Mouse (Mus musculus) retina, adult 2 months (tissue): ENCODE results near the gene Olfr478.
"Not testable (repeated sequence)": the region's sequence is repeated elsewhere in the genome, so short reads cannot be mapped to it uniquely, and the experiment has no call there.

ENCODE experiments used
- DNase-seq: peaks from one replicate; pipeline ENCODE4 v3.0.0-alpha.2; 2012; ENCODE audit warnings: low read depth, low spot score

Olfr478 gene

DNA sequence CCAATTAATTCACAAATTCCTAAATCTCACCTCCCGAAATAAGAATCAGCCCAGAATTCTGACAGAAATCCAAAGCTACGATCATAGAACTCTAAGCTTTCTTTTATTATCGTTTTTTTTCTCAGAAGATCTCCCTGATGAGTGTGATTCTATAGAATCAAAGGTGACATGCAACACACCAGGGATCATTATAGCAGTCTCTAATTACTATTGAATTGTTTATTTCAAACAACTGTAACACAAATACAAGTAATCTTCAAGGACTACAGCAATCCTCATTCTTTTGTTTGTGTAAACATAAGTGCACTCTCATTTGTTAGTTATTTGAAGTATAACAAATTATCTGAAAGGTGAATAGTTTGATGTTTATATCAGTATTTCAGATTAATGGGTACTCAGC is at the start of gene Olfr478:
TSS of gene Olfr478 (minus strand) at position 101 of the 400 bp plus-strand sequence.
- no peak for DNase-seq

DNA sequence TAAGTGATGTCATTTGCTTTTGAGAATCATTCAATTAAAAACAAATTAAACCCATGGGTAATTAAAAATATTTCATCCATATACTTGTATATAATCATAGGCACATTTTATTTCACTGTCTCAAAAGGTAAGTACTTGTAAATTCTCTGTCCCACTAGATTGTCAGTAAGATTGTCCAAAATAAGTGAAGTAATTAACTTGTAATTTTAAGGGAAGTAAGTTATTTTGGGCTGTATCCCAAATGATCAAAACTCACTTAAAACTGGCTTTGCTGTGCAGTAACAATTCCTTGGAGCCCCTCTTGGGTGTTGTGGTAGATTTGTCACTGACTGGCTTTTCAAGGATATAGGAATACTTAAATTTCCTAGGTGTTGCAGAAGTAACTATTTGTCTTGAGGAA is 45.8 kb upstream of the Olfr478 start, which contains the start of gene Olfr481:
TSS of gene Olfr481 (plus strand) at position 301 of the 400 bp plus-strand sequence.
- no peak for DNase-seq

DNA sequence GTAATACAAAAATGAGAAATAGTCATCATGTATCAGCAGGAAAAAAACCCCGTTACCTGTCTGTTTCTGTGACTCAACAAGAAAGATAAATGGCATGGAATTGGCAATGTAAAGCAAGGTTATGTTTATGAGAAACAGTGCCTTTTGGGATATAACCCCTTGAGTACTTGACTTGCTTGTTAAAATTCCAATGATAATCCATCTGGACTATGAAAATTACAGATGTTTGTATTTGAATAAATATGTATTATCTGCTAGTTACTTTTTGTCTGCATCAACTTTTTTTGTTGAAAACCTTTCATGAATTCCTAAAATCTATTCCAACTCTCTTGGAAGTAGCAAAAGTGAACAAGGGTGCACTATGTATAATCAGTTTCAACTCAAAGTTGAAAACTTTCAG is 33.5 kb upstream of the Olfr478 start, which contains the start of gene Olfr480:
TSS of gene Olfr480 (minus strand) at position 101 of the 400 bp plus-strand sequence.
- no peak for DNase-seq

DNA sequence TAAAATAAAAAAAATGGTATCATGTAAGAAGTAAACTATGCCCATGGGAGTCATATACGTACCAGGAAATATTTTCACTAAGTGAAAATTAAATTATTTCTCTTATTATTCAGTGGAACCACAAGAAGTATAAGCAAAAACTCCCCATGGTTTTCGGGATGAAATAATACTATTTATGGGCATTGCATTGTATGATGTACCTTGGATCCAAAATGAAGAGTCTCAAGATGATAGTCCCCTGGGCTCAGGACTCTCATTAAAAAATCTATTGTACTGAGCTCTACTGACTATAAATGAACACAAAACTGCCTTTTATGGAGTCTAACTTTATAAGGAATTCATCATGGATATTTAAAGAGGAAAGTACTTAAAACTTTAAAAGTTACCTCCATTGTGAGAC is 16.6 kb upstream of the Olfr478 start, which contains the start of gene Olfr479:
TSS of gene Olfr479 (plus strand) at position 301 of the 400 bp plus-strand sequence.
- DNase-seq = no peak

DNA sequence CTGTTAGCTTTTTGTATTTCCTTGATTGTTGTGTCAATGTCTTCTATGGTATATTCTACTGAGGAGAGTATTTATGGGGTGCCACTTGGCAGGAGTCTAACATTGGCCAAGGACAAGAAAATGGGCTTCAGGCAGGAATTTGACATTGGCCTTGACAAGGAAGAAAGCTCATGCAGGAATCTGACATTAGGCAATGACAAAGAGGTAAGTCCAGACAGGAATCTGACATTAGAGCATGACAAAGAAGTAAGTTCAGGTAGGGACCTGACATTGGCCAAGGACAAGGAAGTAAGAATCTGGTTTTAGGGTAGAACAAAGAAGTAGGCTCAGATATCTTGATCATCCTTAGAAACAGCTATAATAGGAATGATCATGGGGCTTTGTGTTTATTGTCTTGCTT is 19.5 kb downstream of the Olfr478 start:
- DNase-seq = not testable (repeated sequence)

DNA sequence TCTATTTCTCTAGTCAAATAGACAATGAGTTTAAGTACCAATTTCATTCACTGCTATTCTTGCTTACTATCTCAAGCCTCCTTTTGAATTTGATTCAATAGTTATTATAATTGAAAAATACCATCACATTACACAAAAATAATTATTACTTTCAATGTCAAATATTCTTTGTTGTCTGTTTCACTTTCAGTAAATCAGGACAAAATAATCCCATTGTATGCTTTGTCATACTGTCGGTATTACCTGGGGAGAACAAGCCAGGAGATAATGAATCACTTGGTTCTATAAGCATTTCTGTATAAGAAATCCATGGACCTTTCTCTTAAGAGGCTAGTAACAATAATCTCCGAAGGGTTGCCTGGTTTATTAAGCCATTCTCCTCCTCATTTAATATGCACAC is 47.4 kb downstream of the Olfr478 start, which contains the start of gene Olfr477:
TSS of gene Olfr477 (plus strand) at position 301 of the 400 bp plus-strand sequence.
- no peak for DNase-seq
